In genomic region chr14:48537795-48538766, GRCm38 (mm10) we compare ENCODE assay signal across 9 mouse cellular contexts.
DNase-seq lines count a peak whose midpoint lies in the region; ATAC-seq and TF ChIP-seq lines count a peak whose summit lies in the region.
"Had no signal": no experiment of that assay in that cellular context is flagged by ENCODE, and none has a peak within 500 bp of the region (broad histone marks: within the 10 kb centered on the region; RNA-seq: fewer than 3 reads in every experiment).

No protein-coding gene starts in this region.

- H3K36me3 ChIP-seq in forebrain, embryonic 13.5 days (ENCODE audit: poor library complexity, severe bottlenecking), result no peaks in the 10 kb centered on the region
- H3K36me3 ChIP-seq in forebrain, embryonic 16.5 days (ENCODE audit: control insufficient read depth, insufficient read depth), result no peaks in the 10 kb centered on the region
- no peaks in the 10 kb centered on the region for H3K36me3 ChIP-seq in heart, postnatal 0 days (replicated peaks; ENCODE audit: control insufficient read depth, insufficient read depth, low read length)
- no peaks in the 10 kb centered on the region for H3K36me3 ChIP-seq in hindbrain, embryonic 12.5 days

- H3K9me3 ChIP-seq in forebrain, embryonic 13.5 days (replicated peaks), result no peaks in the 10 kb centered on the region
- H3K9me3 ChIP-seq in forebrain, embryonic 16.5 days (ENCODE audit: control insufficient read depth, low read length), result no peaks in the 10 kb centered on the region
- H3K9me3 ChIP-seq in heart, postnatal 0 days (replicated peaks; ENCODE audit: control insufficient read depth, low read length), result no peaks in the 10 kb centered on the region
- H3K9me3 ChIP-seq in hindbrain, embryonic 12.5 days (replicated peaks), result no peaks in the 10 kb centered on the region
- H3K9me3 ChIP-seq: megakaryocyte, embryonic 14.5 days had no signal

- H3K27me3 ChIP-seq in forebrain, embryonic 13.5 days, result peaks cover 55% of the 10 kb centered on the region
- peaks cover 17% of the 10 kb centered on the region for H3K27me3 ChIP-seq in forebrain, embryonic 16.5 days (replicated peaks; ENCODE audit: control insufficient read depth, insufficient read depth, low read length)
- H3K27me3 ChIP-seq in heart, postnatal 0 days (ENCODE audit: control insufficient read depth, insufficient read depth, low read length), result no peaks in the 10 kb centered on the region; the same call in 1 of the 2 replicates
- H3K27me3 ChIP-seq in hindbrain, embryonic 12.5 days, result peaks cover 22% of the 10 kb centered on the region
- H3K27me3 ChIP-seq: megakaryocyte, embryonic 14.5 days had no signal

- peak; percentile 53 for TF ChIP-seq CTCF in heart, postnatal 0 days (IDR thresholded peaks at IDR 0.05; ENCODE audit: low read depth)

- WGBS in forebrain, embryonic 13.5 days, result 45% methylated on average over 14 of the region's 14 CpGs
- WGBS in forebrain, embryonic 16.5 days, result 48% methylated on average over 14 of the region's 14 CpGs
- WGBS in heart, postnatal 0 days, result 65% methylated on average over 14 of the region's 14 CpGs
- WGBS in hindbrain, embryonic 12.5 days, result 67% methylated on average over 14 of the region's 14 CpGs

- peak; percentile 43; the same call in 1 of the 2 replicates for ATAC-seq in forebrain, embryonic 13.5 days
- no peak for ATAC-seq in forebrain, embryonic 16.5 days
- ATAC-seq in heart, postnatal 0 days (ENCODE audit: insufficient read depth, low read depth), result 0 out of 2 replicates have a peak, but pooled peaks have one; percentile 24
- ATAC-seq in hindbrain, embryonic 12.5 days (ENCODE audit: low FRiP score), result no peak

- H3K9ac ChIP-seq in forebrain, embryonic 13.5 days, result no peak overlapping the region
- no peak overlapping the region for H3K9ac ChIP-seq in forebrain, embryonic 16.5 days (replicated peaks; ENCODE audit: low read depth, low read length)
- no peak overlapping the region for H3K9ac ChIP-seq in heart, postnatal 0 days (replicated peaks; ENCODE audit: low read depth, low read length)
- no peak overlapping the region for H3K9ac ChIP-seq in hindbrain, embryonic 12.5 days

- H3K27ac ChIP-seq in forebrain, embryonic 13.5 days, result no peak overlapping the region
- H3K27ac ChIP-seq in forebrain, embryonic 16.5 days (ENCODE audit: low read length), result no peak overlapping the region
- no peak overlapping the region for H3K27ac ChIP-seq in heart, postnatal 0 days (ENCODE audit: low read depth)
- no peak overlapping the region for H3K27ac ChIP-seq in hindbrain, embryonic 12.5 days

- DNase-seq in spleen, adult 12 weeks (ENCODE audit: low spot score), result peak; percentile 37
- no peak for DNase-seq in spleen, adult 18-20 months
- no peak for DNase-seq in heart, postnatal 0 days (ENCODE audit: low spot score)
- DNase-seq in retina, embryonic 14.5 days (ENCODE audit: low spot score), result peak; percentile 42
- DNase-seq in thymus, postnatal 0 days (ENCODE audit: low spot score), result no peak

- TF ChIP-seq EP300 in heart, postnatal 0 days (IDR thresholded peaks at IDR 0.05; ENCODE audit: low read depth), result no peak

- H3K4me3 ChIP-seq in forebrain, embryonic 13.5 days, result no peak overlapping the region
- no peak overlapping the region for H3K4me3 ChIP-seq in forebrain, embryonic 16.5 days (replicated peaks; ENCODE audit: low read length)
- no peak overlapping the region for H3K4me3 ChIP-seq in heart, postnatal 0 days (ENCODE audit: low read depth, low read length)
- H3K4me3 ChIP-seq in hindbrain, embryonic 12.5 days, result no peak overlapping the region
- H3K4me3 ChIP-seq: megakaryocyte, embryonic 14.5 days had no signal

- peaks cover 17% of the 10 kb centered on the region for H3K4me1 ChIP-seq in forebrain, embryonic 13.5 days
- H3K4me1 ChIP-seq in forebrain, embryonic 16.5 days (replicated peaks; ENCODE audit: control insufficient read depth, insufficient read depth, low read length), result 0 out of 2 replicates have a peak, but pooled peaks cover 4% of the 10 kb centered on the region
- H3K4me1 ChIP-seq in heart, postnatal 0 days (ENCODE audit: control insufficient read depth, insufficient read depth), result no peaks in the 10 kb centered on the region
- 0 out of 2 replicates have a peak, but pooled peaks cover 3% of the 10 kb centered on the region for H3K4me1 ChIP-seq in hindbrain, embryonic 12.5 days
- H3K4me1 ChIP-seq: megakaryocyte, embryonic 14.5 days had no signal

- H3K4me2 ChIP-seq in forebrain, embryonic 13.5 days, result no peak overlapping the region
- H3K4me2 ChIP-seq in forebrain, embryonic 16.5 days (ENCODE audit: low read length), result no peak overlapping the region
- H3K4me2 ChIP-seq in heart, postnatal 0 days (ENCODE audit: low read depth, low read length), result no peak overlapping the region
- H3K4me2 ChIP-seq in hindbrain, embryonic 12.5 days (replicated peaks), result no peak overlapping the region

Comparison
In these comparisons a context has a peak if more than half of its experiments do, and no peak if none do; other contexts are left out.
1. ATAC-seq: peak in forebrain, embryonic 13.5 days (single experiment) and heart, postnatal 0 days (single experiment); none in forebrain, embryonic 16.5 days (single experiment) and hindbrain, embryonic 12.5 days (single experiment).
2. DNase-seq: peak in spleen, adult 12 weeks (single experiment) and retina, embryonic 14.5 days (single experiment); none in spleen, adult 18-20 months (0 of 2), heart, postnatal 0 days (single experiment) and thymus, postnatal 0 days (single experiment).